Mouse (Mus musculus): ENCODE measurements at regions not wholly inside any gene's neighbourhood (a gene's known extent, or its start where the extent isn't known, plus 50 kb on each side); places are given as distances from the start of the nearest gene placed in this dataset.

- 89% methylated on average over 7 of the region's 7 CpGs for WGBS
- ATAC-seq (ENCODE audit: borderline replicate concordance, extremely low read depth, low FRiP score, low TSS enrichment) = no peak
- Histone ChIP-seq H3K27ac (no peak overlapping the region), H3K4me2 (no peak overlapping the region), H3K9me3 (no peaks in the 10 kb centered on the region), H3K9ac (no peak overlapping the region), H3K36me3 (no peaks in the 10 kb centered on the region), H3K4me1 (no peaks in the 10 kb centered on the region; the same call in 1 of the 2 replicates), H3K4me3 (no peak overlapping the region), H3K27me3 (no peaks in the 10 kb centered on the region)
These were observed 265.4 kb upstream of the Atp2b1 start for GRCm38 (mm10) chr10:98648710-98649245.

GRCm38 (mm10) chr10:98650533-98650932 lies 263.7 kb upstream of the Atp2b1 start:
- no peaks in the 10 kb centered on the region for H3K27me3 ChIP-seq
- peak; percentile 78; the same call in 1 of the 2 replicates for ATAC-seq (ENCODE audit: borderline replicate concordance, extremely low read depth, low FRiP score, low TSS enrichment)
- no peak overlapping the region for H3K4me2 ChIP-seq
- no peaks in the 10 kb centered on the region; the same call in 1 of the 2 replicates for H3K4me1 ChIP-seq
- H3K9me3 ChIP-seq = no peaks in the 10 kb centered on the region
- peak overlapping the region; percentile 33; the same call in 1 of the 2 replicates for H3K27ac ChIP-seq
- 46% methylated on average over 4 of the region's 4 CpGs for WGBS
- H3K9ac ChIP-seq = no peak overlapping the region
- no peaks in the 10 kb centered on the region for H3K36me3 ChIP-seq
- no peak overlapping the region for H3K4me3 ChIP-seq

DNA sequence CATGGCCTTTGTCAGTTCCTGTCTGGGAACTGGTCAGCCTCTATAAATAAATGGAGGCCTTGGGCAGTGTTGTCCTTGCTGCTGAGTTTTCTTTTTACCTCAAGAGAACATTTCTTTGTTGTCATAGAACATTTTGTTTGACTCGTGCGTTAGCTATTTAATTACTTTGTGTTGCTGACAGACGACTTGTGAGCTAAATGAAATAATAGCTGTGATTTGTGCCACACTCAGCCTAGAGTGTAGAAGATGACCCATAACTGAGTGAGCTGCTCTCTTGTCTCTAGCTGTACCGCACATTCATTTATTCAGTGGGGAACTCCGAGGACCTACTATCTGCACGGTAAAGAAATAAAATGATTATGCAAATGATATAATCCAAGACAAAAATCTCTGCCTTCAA lies 263.1 kb upstream of the Atp2b1 start:
- Histone ChIP-seq H3K4me2 (no peak overlapping the region), H3K36me3 (no peaks in the 10 kb centered on the region), H3K27me3 (no peaks in the 10 kb centered on the region), H3K4me3 (no peak overlapping the region), H3K9ac (no peak overlapping the region), H3K9me3 (no peaks in the 10 kb centered on the region), H3K4me1 (no peaks in the 10 kb centered on the region; the same call in 1 of the 2 replicates), H3K27ac (0 out of 2 replicates have a peak overlapping the region, but pooled peaks have one; percentile 33)
- 49% methylated on average over 6 of the region's 6 CpGs for WGBS
- no peak for ATAC-seq (ENCODE audit: borderline replicate concordance, extremely low read depth, low FRiP score, low TSS enrichment)

DNA sequence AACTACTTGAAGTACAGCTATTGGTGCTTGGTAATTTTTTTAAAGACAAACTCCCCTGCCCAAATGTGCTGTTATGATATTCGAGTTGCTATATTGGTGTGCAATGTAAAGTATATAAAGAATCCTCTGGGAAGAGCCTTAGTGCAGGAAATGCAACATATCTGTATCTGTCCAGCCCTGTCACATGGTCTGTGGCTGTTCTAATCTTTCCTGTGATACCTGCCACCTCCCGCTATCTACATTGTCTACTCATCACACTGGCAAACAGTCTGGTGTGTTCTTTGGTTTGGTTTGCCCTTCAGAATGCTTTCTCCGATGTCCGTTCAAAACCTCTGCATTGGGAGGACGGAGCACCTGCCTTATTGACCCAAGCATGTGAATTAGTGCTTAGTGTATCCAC lies 262.6 kb upstream of the Atp2b1 start:
- Histone ChIP-seq H3K4me2 (no peak overlapping the region), H3K4me3 (no peak overlapping the region), H3K9ac (no peak overlapping the region), H3K9me3 (no peaks in the 10 kb centered on the region), H3K4me1 (no peaks in the 10 kb centered on the region; the same call in 1 of the 2 replicates), H3K36me3 (no peaks in the 10 kb centered on the region), H3K27me3 (no peaks in the 10 kb centered on the region), H3K27ac (no peak overlapping the region)
- WGBS = 84% methylated on average over 5 of the region's 5 CpGs
- no peak for ATAC-seq (ENCODE audit: borderline replicate concordance, extremely low read depth, low FRiP score, low TSS enrichment)

GRCm38 (mm10) chr10:98652084-98652483 lies 262.1 kb upstream of the Atp2b1 start:
- WGBS = 98% methylated on average over 2 of the region's 2 CpGs
- H3K27me3 ChIP-seq = no peaks in the 10 kb centered on the region
- H3K36me3 ChIP-seq = no peaks in the 10 kb centered on the region
- H3K4me3 ChIP-seq = no peak overlapping the region
- no peak overlapping the region for H3K9ac ChIP-seq
- H3K4me2 ChIP-seq = no peak overlapping the region
- no peak for ATAC-seq (ENCODE audit: borderline replicate concordance, extremely low read depth, low FRiP score, low TSS enrichment)
- no peaks in the 10 kb centered on the region; the same call in 1 of the 2 replicates for H3K4me1 ChIP-seq
- no peak overlapping the region for H3K27ac ChIP-seq
- no peaks in the 10 kb centered on the region for H3K9me3 ChIP-seq

GRCm38 (mm10) chr10:98660747-98661146 lies 253.5 kb upstream of the Atp2b1 start:
- no peaks in the 10 kb centered on the region for H3K9me3 ChIP-seq
- 42% methylated on average over 1 of the region's 1 CpGs for WGBS
- H3K36me3 ChIP-seq = no peaks in the 10 kb centered on the region
- no peak for ATAC-seq (ENCODE audit: borderline replicate concordance, extremely low read depth, low FRiP score, low TSS enrichment)
- H3K27me3 ChIP-seq = no peaks in the 10 kb centered on the region
- H3K27ac ChIP-seq = no peak overlapping the region
- H3K4me1 ChIP-seq = no peaks in the 10 kb centered on the region
- H3K4me2 ChIP-seq = no peak overlapping the region
- no peak overlapping the region for H3K9ac ChIP-seq
- no peak overlapping the region for H3K4me3 ChIP-seq

- WGBS = 98% methylated on average over 3 of the region's 3 CpGs
- H3K9ac ChIP-seq = no peak overlapping the region
- no peak for ATAC-seq (ENCODE audit: borderline replicate concordance, extremely low read depth, low FRiP score, low TSS enrichment)
- no peak overlapping the region for H3K4me3 ChIP-seq
- H3K36me3 ChIP-seq = no peaks in the 10 kb centered on the region
- no peaks in the 10 kb centered on the region for H3K9me3 ChIP-seq
- H3K4me1 ChIP-seq = no peaks in the 10 kb centered on the region
- no peak overlapping the region for H3K4me2 ChIP-seq
- no peak overlapping the region for H3K27ac ChIP-seq
- no peaks in the 10 kb centered on the region for H3K27me3 ChIP-seq
These were observed 248.2 kb upstream of the Atp2b1 start for GRCm38 (mm10) chr10:98665936-98666505.

DNA sequence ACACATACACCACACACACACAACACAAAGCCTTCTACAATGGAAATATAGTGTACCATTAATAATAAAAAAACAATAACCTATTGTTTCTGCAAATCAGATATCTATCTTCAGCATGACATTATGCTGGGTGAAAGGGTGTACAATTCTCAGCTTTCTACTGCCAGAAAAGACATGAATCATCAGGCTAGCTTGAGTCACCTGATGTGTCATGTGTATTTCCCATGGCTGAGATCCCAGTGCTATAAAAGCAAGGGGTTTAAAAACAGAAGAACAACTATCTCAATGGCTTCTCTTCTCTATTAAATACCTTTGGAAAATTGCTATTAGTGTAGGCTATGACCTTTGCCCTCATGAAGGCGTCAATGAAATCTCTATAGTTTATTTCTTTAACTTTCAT lies 246.5 kb upstream of the Atp2b1 start:
- Histone ChIP-seq H3K9ac (no peak overlapping the region), H3K4me3 (no peak overlapping the region)
- ATAC-seq (ENCODE audit: borderline replicate concordance, extremely low read depth, low FRiP score, low TSS enrichment) = no peak

GRCm38 (mm10) chr10:98674131-98674530 lies 240.1 kb upstream of the Atp2b1 start:
- Histone ChIP-seq H3K27me3 (no peaks in the 10 kb centered on the region), H3K4me1 (peaks cover 7% of the 10 kb centered on the region), H3K4me2 (no peak overlapping the region; the same call in 1 of the 2 replicates), H3K9ac (no peak overlapping the region), H3K4me3 (no peak overlapping the region), H3K36me3 (no peaks in the 10 kb centered on the region), H3K9me3 (no peaks in the 10 kb centered on the region), H3K27ac (peak overlapping the region; percentile 41; the same call in 1 of the 2 replicates)
- ATAC-seq (ENCODE audit: borderline replicate concordance, extremely low read depth, low FRiP score, low TSS enrichment) = no peak
- 54% methylated on average over 1 of the region's 1 CpGs for WGBS

More for the DNA sequence above, 246.5 kb upstream of the Atp2b1 start:
- Histone ChIP-seq H3K36me3 (no peaks in the 10 kb centered on the region), H3K4me1 (no peaks in the 10 kb centered on the region), H3K9me3 (no peaks in the 10 kb centered on the region), H3K27me3 (no peaks in the 10 kb centered on the region), H3K4me2 (no peak overlapping the region), H3K27ac (no peak overlapping the region)
- WGBS = 44% methylated on average over 1 of the region's 1 CpGs

DNA sequence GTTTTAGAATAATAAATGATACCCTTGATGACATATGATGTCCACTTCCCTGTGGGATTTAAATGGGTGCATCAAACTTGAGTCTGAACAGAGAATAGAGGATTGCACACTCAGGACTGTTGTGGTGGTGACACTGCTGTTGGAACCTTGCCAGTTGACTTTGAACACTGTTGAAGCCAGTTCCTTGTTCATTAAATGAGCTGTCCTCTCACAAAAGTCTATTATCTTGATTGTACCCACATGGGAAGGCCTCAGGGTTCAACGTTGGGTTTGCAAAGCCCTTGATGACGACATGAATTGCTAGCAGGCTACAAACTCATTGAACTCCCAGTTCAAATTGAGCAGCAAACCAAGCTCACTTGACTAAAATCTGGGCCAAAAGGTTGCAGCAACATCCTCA lies 237.3 kb upstream of the Atp2b1 start:
- no peak overlapping the region for H3K4me2 ChIP-seq
- H3K4me3 ChIP-seq = no peak overlapping the region
- H3K9me3 ChIP-seq = no peaks in the 10 kb centered on the region
- no peaks in the 10 kb centered on the region for H3K36me3 ChIP-seq
- H3K4me1 ChIP-seq = peaks cover 7% of the 10 kb centered on the region
- 83% methylated on average over 2 of the region's 2 CpGs for WGBS
- H3K27ac ChIP-seq = no peak overlapping the region
- no peak for ATAC-seq (ENCODE audit: borderline replicate concordance, extremely low read depth, low FRiP score, low TSS enrichment)
- no peak overlapping the region for H3K9ac ChIP-seq
- no peaks in the 10 kb centered on the region for H3K27me3 ChIP-seq

GRCm38 (mm10) chr10:98678234-98678633 lies 236.0 kb upstream of the Atp2b1 start:
- ATAC-seq (ENCODE audit: borderline replicate concordance, extremely low read depth, low FRiP score, low TSS enrichment) = no peak
- Histone ChIP-seq H3K4me3 (no peak overlapping the region), H3K4me1 (peaks cover 7% of the 10 kb centered on the region), H3K4me2 (no peak overlapping the region), H3K27me3 (no peaks in the 10 kb centered on the region), H3K36me3 (no peaks in the 10 kb centered on the region), H3K9ac (no peak overlapping the region), H3K27ac (no peak overlapping the region), H3K9me3 (no peaks in the 10 kb centered on the region)
- 59% methylated on average over 4 of the region's 4 CpGs for WGBS

- Histone ChIP-seq H3K4me2 (no peak overlapping the region), H3K36me3 (no peaks in the 10 kb centered on the region), H3K4me1 (peaks cover 17% of the 10 kb centered on the region; the same call in 1 of the 2 replicates), H3K4me3 (no peak overlapping the region), H3K27ac (no peak overlapping the region), H3K27me3 (no peaks in the 10 kb centered on the region), H3K9me3 (no peaks in the 10 kb centered on the region), H3K9ac (no peak overlapping the region)
- 86% methylated on average over 1 of the region's 1 CpGs for WGBS
- ATAC-seq (ENCODE audit: borderline replicate concordance, extremely low read depth, low FRiP score, low TSS enrichment) = no peak
These were observed 231.8 kb upstream of the Atp2b1 start for GRCm38 (mm10) chr10:98682436-98682835.

Measured in lung, embryonic 15.5 days (tissue).